Mouse (Mus musculus) liver, embryonic 16.5 days (tissue): ENCODE data around the gene Lnx1. TPM values are rescaled to one million over a fixed set of nuclear protein-coding genes. Genes with fewer than 3 reads are reported as not detected.

Experiments
- ATAC-seq: fragments of 200-750 bp; cut with Nextera tagmentation; 2 replicates; pipeline ENCODE4 v1.8.0; 2017; ENCODE audit warnings: low read depth, mild to moderate bottlenecking, moderate number of reproducible peaks, moderate library complexity
- H3K27ac ChIP-seq: fragments of 300-500 bp; sonication (generic); 2 replicates; pipeline ENCODE4 v1.5.1; 2014; ENCODE audit warnings: mild to moderate bottlenecking, low read length
- H3K27me3 ChIP-seq: fragments of 300-500 bp; sonication (generic); 2 replicates; pipeline ENCODE4 v1.6.1; 2014; ENCODE audit warnings: low read depth, low read length, mixed read lengths; ENCODE audit not compliant: control insufficient read depth, insufficient read depth
- H3K36me3 ChIP-seq: fragments of 300-500 bp; sonication (generic); 2 replicates; pipeline ENCODE4 v1.6.1; 2014; ENCODE audit warnings: mild to moderate bottlenecking; ENCODE audit not compliant: control insufficient read depth, insufficient read depth
- H3K4me1 ChIP-seq: fragments of 300-500 bp; sonication (generic); 2 replicates; pipeline ENCODE4 v1.6.1; 2014; ENCODE audit warnings: low read depth, low read length, mixed read lengths; ENCODE audit not compliant: control insufficient read depth
- H3K4me2 ChIP-seq: fragments of 300-500 bp; sonication (generic); 2 replicates; pipeline ENCODE4 v1.6.1; 2014; ENCODE audit warnings: low read depth, low read length, mixed read lengths
- H3K4me3 ChIP-seq: fragments of 300-500 bp; sonication (generic); 2 replicates; pipeline ENCODE4 v1.5.1; 2014; ENCODE audit warnings: low read depth, mild to moderate bottlenecking, low read length
- H3K9ac ChIP-seq: fragments of 300-500 bp; sonication (generic); 2 replicates; pipeline ENCODE4 v1.6.1; 2014; ENCODE audit warnings: low read depth, low read length
- H3K9me3 ChIP-seq: fragments of 300-500 bp; sonication (generic); replicated peaks from 2 replicates; pipeline ENCODE4 v1.6.1; 2016; ENCODE audit warnings: low read length; ENCODE audit not compliant: control insufficient read depth
- WGBS: fragments of 180-500 bp; shearing (Covaris S2); extraction: QIAGEN DNeasy Blood & Tissue Kit; methylation state at CpG from one replicate; pipeline ENCODE4 v1.1.7; 2014; ENCODE audit not compliant: insufficient replicate concordance; 5-methylcytosine and 5-hydroxymethylcytosine counted together
- polyA plus RNA-seq: library from polyadenylated mRNA; unstranded; fragments of >200 nt; fragmentation: Nextera tagmentation; extraction: Ambion mirVana; gene quantifications from 2 replicates; pipeline ENCODE4 v1.2.1, GENCODE M21; 2015

Gene Lnx1
- polyA plus RNA-seq, 1 experiment from 2014 or later: 0.11 TPM

DNA sequence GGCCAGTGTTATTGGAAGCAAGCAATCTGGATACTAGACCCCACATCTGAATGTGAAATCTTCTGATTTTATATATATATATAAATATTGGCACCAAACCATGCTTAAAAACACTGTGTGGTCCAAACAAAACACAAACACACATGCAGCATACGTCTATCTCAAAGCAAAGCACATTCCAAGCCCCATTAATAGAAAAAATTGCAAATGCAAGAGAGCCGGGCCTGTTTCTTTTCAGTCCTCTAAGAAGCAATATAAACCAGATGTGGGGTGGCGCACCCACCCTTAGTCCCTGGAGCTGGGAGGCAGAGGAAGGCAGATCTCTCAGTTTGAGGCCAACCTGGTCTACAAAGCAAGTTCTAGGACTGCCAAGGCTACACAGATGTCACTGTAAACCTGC is 68.3 kb downstream of the Lnx1 start:
- 68% methylated on average over 3 of the region's 3 CpGs for WGBS
- Histone ChIP-seq H3K4me2 (no peak overlapping the region), H3K4me1 (no peaks in the 10 kb centered on the region), H3K27me3 (no peaks in the 10 kb centered on the region), H3K4me3 (no peak overlapping the region), H3K9ac (no peak overlapping the region), H3K27ac (no peak overlapping the region), H3K9me3 (no peaks in the 10 kb centered on the region), H3K36me3 (no peaks in the 10 kb centered on the region)
- ATAC-seq: no peak

DNA sequence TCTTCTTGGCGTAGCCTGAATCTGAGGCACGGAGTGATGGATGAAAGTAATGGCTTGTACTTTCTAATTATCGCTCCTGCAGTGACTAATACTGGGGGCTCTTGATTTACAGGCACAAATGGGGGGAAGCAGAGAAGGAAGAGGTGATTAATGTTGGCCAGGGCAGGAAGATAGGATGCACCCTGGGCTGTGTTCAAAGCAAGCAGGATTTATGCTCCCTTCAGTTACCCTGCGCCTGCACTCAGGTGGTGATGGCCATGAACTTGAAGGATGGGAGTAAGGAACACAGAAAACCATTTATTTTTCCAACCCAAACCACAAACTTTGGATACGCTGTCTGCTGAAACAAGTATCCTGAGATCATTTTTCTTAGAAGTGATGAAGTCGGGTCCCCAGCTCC is 69.3 kb downstream of the Lnx1 start:
- 62% methylated on average over 6 of the region's 6 CpGs for WGBS
- Histone ChIP-seq H3K36me3 (no peaks in the 10 kb centered on the region), H3K27me3 (no peaks in the 10 kb centered on the region), H3K9me3 (no peaks in the 10 kb centered on the region), H3K4me2 (no peak overlapping the region), H3K4me3 (no peak overlapping the region), H3K27ac (no peak overlapping the region), H3K4me1 (no peaks in the 10 kb centered on the region), H3K9ac (no peak overlapping the region)
- ATAC-seq: no peak

- Histone ChIP-seq H3K36me3 (no peaks in the 10 kb centered on the region), H3K4me1 (no peaks in the 10 kb centered on the region), H3K4me3 (no peak overlapping the region), H3K4me2 (no peak overlapping the region), H3K27ac (no peak overlapping the region), H3K9ac (no peak overlapping the region), H3K27me3 (no peaks in the 10 kb centered on the region), H3K9me3 (no peaks in the 10 kb centered on the region)
- whole genome bisulfite sequencing: 55% methylated on average over 17 of the region's 17 CpGs
- ATAC-seq: no peak
These were observed 70.2 kb downstream of the Lnx1 start for GRCm38 (mm10) chr5:74632369-74633114.

GRCm38 (mm10) chr5:74628001-74628400 is 74.7 kb downstream of the Lnx1 start:
- no peak for ATAC-seq
- no peak overlapping the region for H3K9ac ChIP-seq
- 68% methylated on average over 12 of the region's 12 CpGs for WGBS

GRCm38 (mm10) chr5:74624385-74624784 is 78.3 kb downstream of the Lnx1 start:
- Histone ChIP-seq H3K4me2 (no peak overlapping the region), H3K36me3 (no peaks in the 10 kb centered on the region), H3K4me1 (no peaks in the 10 kb centered on the region), H3K27ac (no peak overlapping the region), H3K4me3 (no peak overlapping the region), H3K27me3 (no peaks in the 10 kb centered on the region), H3K9me3 (no peaks in the 10 kb centered on the region), H3K9ac (no peak overlapping the region)
- 46% methylated on average over 5 of the region's 5 CpGs for WGBS
- ATAC-seq: no peak

More at GRCm38 (mm10) chr5:74628001-74628400, 74.7 kb downstream of the Lnx1 start:
- H3K36me3 ChIP-seq: no peaks in the 10 kb centered on the region
- no peak overlapping the region for H3K27ac ChIP-seq
- no peak overlapping the region for H3K4me2 ChIP-seq
- H3K9me3 ChIP-seq: no peaks in the 10 kb centered on the region
- no peak overlapping the region for H3K4me3 ChIP-seq
- H3K4me1 ChIP-seq: no peaks in the 10 kb centered on the region
- no peaks in the 10 kb centered on the region for H3K27me3 ChIP-seq

- ATAC-seq: no peak
- H3K9me3 ChIP-seq: no peaks in the 10 kb centered on the region
These were observed 79.3 kb downstream of the Lnx1 start for GRCm38 (mm10) chr5:74623316-74624000.

GRCm38 (mm10) chr5:74621691-74622470 is 80.8 kb downstream of the Lnx1 start:
- H3K4me3 ChIP-seq: no peak overlapping the region
- H3K36me3 ChIP-seq: no peaks in the 10 kb centered on the region
- H3K27ac ChIP-seq: no peak overlapping the region
- H3K4me2 ChIP-seq: no peak overlapping the region
- H3K9me3 ChIP-seq: no peaks in the 10 kb centered on the region
- ATAC-seq: no peak
- H3K27me3 ChIP-seq: no peaks in the 10 kb centered on the region
- H3K4me1 ChIP-seq: no peaks in the 10 kb centered on the region
- WGBS: 52% methylated on average over 7 of the region's 7 CpGs
- no peak overlapping the region for H3K9ac ChIP-seq

More at GRCm38 (mm10) chr5:74623316-74624000, 79.3 kb downstream of the Lnx1 start:
- Histone ChIP-seq H3K4me1 (no peaks in the 10 kb centered on the region), H3K4me2 (no peak overlapping the region), H3K4me3 (no peak overlapping the region), H3K36me3 (no peaks in the 10 kb centered on the region), H3K27me3 (no peaks in the 10 kb centered on the region), H3K27ac (no peak overlapping the region), H3K9ac (no peak overlapping the region)
- WGBS: 82% methylated on average over 14 of the region's 14 CpGs

GRCm38 (mm10) chr5:74618573-74619059 is 84.1 kb downstream of the Lnx1 start:
- WGBS: 59% methylated on average over 3 of the region's 3 CpGs
- H3K9me3 ChIP-seq: no peaks in the 10 kb centered on the region
- no peak overlapping the region for H3K4me2 ChIP-seq
- no peaks in the 10 kb centered on the region for H3K4me1 ChIP-seq
- H3K9ac ChIP-seq: no peak overlapping the region
- no peak overlapping the region for H3K4me3 ChIP-seq
- H3K36me3 ChIP-seq: no peaks in the 10 kb centered on the region
- no peak overlapping the region for H3K27ac ChIP-seq
- ATAC-seq: no peak
- H3K27me3 ChIP-seq: no peaks in the 10 kb centered on the region
